Mouse (Mus musculus) C2C12 (cell line): ENCODE results near the gene Agxt2.

Experiments
- CEBPB ChIP-seq: IDR thresholded peaks from one replicate; pipeline ENCODE4 v1.6.1; 2011; ENCODE audit warnings: low read depth, mild to moderate bottlenecking, control low read depth, moderate library complexity
- CTCF ChIP-seq: IDR thresholded peaks from one replicate; pipeline ENCODE4 v1.5.1; 2011; ENCODE audit not compliant: control insufficient read depth, insufficient read depth, insufficient read length
- FOSL1 ChIP-seq: IDR thresholded peaks from one replicate; pipeline ENCODE4 v1.8.0; 2011; ENCODE audit warnings: mild to moderate bottlenecking, low read length; ENCODE audit not compliant: poor library complexity, insufficient read depth, severe bottlenecking
- MAX ChIP-seq: IDR thresholded peaks from one replicate; pipeline ENCODE4 v1.6.1; 2011; ENCODE audit warnings: mild to moderate bottlenecking, control low read depth
- MYOD1 ChIP-seq: IDR thresholded peaks from one replicate; pipeline ENCODE4 v1.6.1; 2011; ENCODE audit warnings: low read depth; ENCODE audit not compliant: control insufficient read depth, insufficient read length
- MYOG ChIP-seq: IDR thresholded peaks from one replicate; pipeline ENCODE4 v1.6.1; 2011; ENCODE audit not compliant: control insufficient read depth, insufficient read length; ENCODE audit errors: extremely low read depth
- USF1 ChIP-seq: IDR thresholded peaks from one replicate; pipeline ENCODE4 v1.6.1; 2011; ENCODE audit warnings: low read depth, mild to moderate bottlenecking, control low read depth, moderate library complexity

DNA sequence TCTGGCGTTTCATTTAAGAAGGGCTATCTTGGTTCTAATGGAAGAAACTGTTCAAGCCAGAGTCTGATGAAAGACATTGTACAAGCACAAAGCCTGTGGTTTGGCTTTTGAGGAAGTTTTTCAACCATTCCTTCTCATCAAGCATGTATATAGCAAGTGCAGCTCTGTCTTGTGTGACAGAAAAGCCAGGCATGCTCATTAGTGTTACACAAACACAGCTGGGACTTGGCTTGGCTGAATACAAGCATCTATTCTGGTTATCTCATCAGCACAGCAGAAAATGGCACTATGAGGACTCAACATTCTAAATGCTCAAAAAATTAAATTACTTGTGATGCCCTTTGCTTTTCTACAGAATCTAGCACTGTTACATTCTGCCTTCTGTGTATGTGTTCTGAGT lies 78.6 kb downstream of the Agxt2 start:
- TF ChIP-seq CTCF, result no peak
- no peak for TF ChIP-seq FOSL1
- TF ChIP-seq USF1, result no peak
- TF ChIP-seq MAX, result no peak
- TF ChIP-seq MYOG, result no peak
- no peak for TF ChIP-seq MYOD1
- no peak for TF ChIP-seq CEBPB
